Mouse (Mus musculus): ENCODE measurements around the gene Dse. TPM values are rescaled to one million over a fixed set of nuclear protein-coding genes. Genes with fewer than 3 reads are reported as not detected.

The Dse gene
- polyA plus RNA-seq, 1 experiment: 8.7 TPM

GRCm38 (mm10) chr10:34238536-34238935, 31.0 kb upstream of the Dse start:
- Histone ChIP-seq H3K4me3 (ENCODE audit: insufficient read depth, poor library complexity, severe bottlenecking) (no peak overlapping the region), H3K79me3 (ENCODE audit: low read depth) (no peaks in the 10 kb centered on the region), H3K79me2 (ENCODE audit: control insufficient read depth, insufficient read depth) (no peaks in the 10 kb centered on the region), H3ac (ENCODE audit: control insufficient read depth, insufficient read length, low read depth) (no peak overlapping the region), H3K27me3 (ENCODE audit: control insufficient read depth, insufficient read depth, insufficient read length) (peaks cover 3% of the 10 kb centered on the region), H3K36me3 (ENCODE audit: control insufficient read depth, insufficient read depth) (no peaks in the 10 kb centered on the region)
- TF ChIP-seq CEBPB (IDR thresholded peaks at IDR 0.05; ENCODE audit: low read depth) (no peak), CTCF (IDR thresholded peaks at IDR 0.05; ENCODE audit: control insufficient read depth, insufficient read depth, insufficient read length) (no peak), USF1 (IDR thresholded peaks at IDR 0.05; ENCODE audit: low read depth) (no peak), FOSL1 (IDR thresholded peaks at IDR 0.05; ENCODE audit: insufficient read depth, low read length, poor library complexity, severe bottlenecking) (no peak), MAX (IDR thresholded peaks at IDR 0.05) (no peak), MYOD1 (IDR thresholded peaks at IDR 0.05; ENCODE audit: control insufficient read depth, insufficient read length, low read depth) (no peak), MYOG (IDR thresholded peaks at IDR 0.05; ENCODE audit: control insufficient read depth, extremely low read depth, insufficient read length) (no peak)

- H3K36me3 ChIP-seq (ENCODE audit: control insufficient read depth, insufficient read depth): no peaks in the 10 kb centered on the region
- peaks cover 3% of the 10 kb centered on the region for H3K27me3 ChIP-seq (ENCODE audit: control insufficient read depth, insufficient read depth, insufficient read length)
- TF ChIP-seq MAX (IDR thresholded peaks at IDR 0.05) (no peak), CTCF (IDR thresholded peaks at IDR 0.05; ENCODE audit: control insufficient read depth, insufficient read depth, insufficient read length) (no peak), MYOD1 (IDR thresholded peaks at IDR 0.05; ENCODE audit: control insufficient read depth, insufficient read length, low read depth) (no peak), FOSL1 (IDR thresholded peaks at IDR 0.05; ENCODE audit: insufficient read depth, low read length, poor library complexity, severe bottlenecking) (no peak), CEBPB (IDR thresholded peaks at IDR 0.05; ENCODE audit: low read depth) (no peak), MYOG (IDR thresholded peaks at IDR 0.05; ENCODE audit: control insufficient read depth, extremely low read depth, insufficient read length) (no peak), USF1 (IDR thresholded peaks at IDR 0.05; ENCODE audit: low read depth) (no peak)
- no peak overlapping the region for H3K4me3 ChIP-seq (ENCODE audit: insufficient read depth, poor library complexity, severe bottlenecking)
- H3ac ChIP-seq (ENCODE audit: control insufficient read depth, insufficient read length, low read depth): no peak overlapping the region
- H3K79me2 ChIP-seq (ENCODE audit: control insufficient read depth, insufficient read depth): no peaks in the 10 kb centered on the region
- no peaks in the 10 kb centered on the region for H3K79me3 ChIP-seq (ENCODE audit: low read depth)
Observed at GRCm38 (mm10) chr10:34236569-34236968, 29.1 kb upstream of the Dse start.

GRCm38 (mm10) chr10:34235384-34235783, 27.9 kb upstream of the Dse start:
- Histone ChIP-seq H3K27me3 (ENCODE audit: control insufficient read depth, insufficient read depth, insufficient read length) (peaks cover 3% of the 10 kb centered on the region), H3K36me3 (ENCODE audit: control insufficient read depth, insufficient read depth) (no peaks in the 10 kb centered on the region), H3ac (ENCODE audit: control insufficient read depth, insufficient read length, low read depth) (no peak overlapping the region), H3K79me2 (ENCODE audit: control insufficient read depth, insufficient read depth) (no peaks in the 10 kb centered on the region), H3K4me3 (ENCODE audit: insufficient read depth, poor library complexity, severe bottlenecking) (no peak overlapping the region), H3K79me3 (ENCODE audit: low read depth) (no peaks in the 10 kb centered on the region)
- TF ChIP-seq USF1 (IDR thresholded peaks at IDR 0.05; ENCODE audit: low read depth) (no peak), FOSL1 (IDR thresholded peaks at IDR 0.05; ENCODE audit: insufficient read depth, low read length, poor library complexity, severe bottlenecking) (no peak), CEBPB (IDR thresholded peaks at IDR 0.05; ENCODE audit: low read depth) (no peak), MYOG (IDR thresholded peaks at IDR 0.05; ENCODE audit: control insufficient read depth, extremely low read depth, insufficient read length) (no peak), MYOD1 (IDR thresholded peaks at IDR 0.05; ENCODE audit: control insufficient read depth, insufficient read length, low read depth) (no peak)

- H3K79me3 ChIP-seq (ENCODE audit: low read depth): no peaks in the 10 kb centered on the region
- H3K27me3 ChIP-seq (ENCODE audit: control insufficient read depth, insufficient read depth, insufficient read length): peaks cover 3% of the 10 kb centered on the region
- TF ChIP-seq MYOD1 (IDR thresholded peaks at IDR 0.05; ENCODE audit: control insufficient read depth, insufficient read length, low read depth): no peak
- TF ChIP-seq USF1 (IDR thresholded peaks at IDR 0.05; ENCODE audit: low read depth): no peak
- TF ChIP-seq MYOG (IDR thresholded peaks at IDR 0.05; ENCODE audit: control insufficient read depth, extremely low read depth, insufficient read length): no peak
- no peak for TF ChIP-seq CEBPB (IDR thresholded peaks at IDR 0.05; ENCODE audit: low read depth)
- TF ChIP-seq FOSL1 (IDR thresholded peaks at IDR 0.05; ENCODE audit: insufficient read depth, low read length, poor library complexity, severe bottlenecking): no peak
- TF ChIP-seq CTCF (IDR thresholded peaks at IDR 0.05; ENCODE audit: control insufficient read depth, insufficient read depth, insufficient read length): no peak
- H3K36me3 ChIP-seq (ENCODE audit: control insufficient read depth, insufficient read depth): no peaks in the 10 kb centered on the region
- no peaks in the 10 kb centered on the region for H3K79me2 ChIP-seq (ENCODE audit: control insufficient read depth, insufficient read depth)
- H3ac ChIP-seq (ENCODE audit: control insufficient read depth, insufficient read length, low read depth): no peak overlapping the region
- H3K4me3 ChIP-seq (ENCODE audit: insufficient read depth, poor library complexity, severe bottlenecking): no peak overlapping the region
Observed at GRCm38 (mm10) chr10:34233931-34234745, 26.6 kb upstream of the Dse start.

GRCm38 (mm10) chr10:34233418-34233817, 25.9 kb upstream of the Dse start:
- TF ChIP-seq MYOD1 (IDR thresholded peaks at IDR 0.05; ENCODE audit: control insufficient read depth, insufficient read length, low read depth): no peak
- TF ChIP-seq MAX (IDR thresholded peaks at IDR 0.05): no peak
- no peak for TF ChIP-seq MYOG (IDR thresholded peaks at IDR 0.05; ENCODE audit: control insufficient read depth, extremely low read depth, insufficient read length)
- no peak for TF ChIP-seq FOSL1 (IDR thresholded peaks at IDR 0.05; ENCODE audit: insufficient read depth, low read length, poor library complexity, severe bottlenecking)
- TF ChIP-seq USF1 (IDR thresholded peaks at IDR 0.05; ENCODE audit: low read depth): no peak
- TF ChIP-seq CTCF (IDR thresholded peaks at IDR 0.05; ENCODE audit: control insufficient read depth, insufficient read depth, insufficient read length): no peak
- no peak for TF ChIP-seq CEBPB (IDR thresholded peaks at IDR 0.05; ENCODE audit: low read depth)
- H3K27me3 ChIP-seq (ENCODE audit: control insufficient read depth, insufficient read depth, insufficient read length): peaks cover 3% of the 10 kb centered on the region

More at GRCm38 (mm10) chr10:34233418-34233817, 25.9 kb upstream of the Dse start:
- no peaks in the 10 kb centered on the region for H3K79me2 ChIP-seq (ENCODE audit: control insufficient read depth, insufficient read depth)
- H3K4me3 ChIP-seq (ENCODE audit: insufficient read depth, poor library complexity, severe bottlenecking): no peak overlapping the region
- no peaks in the 10 kb centered on the region for H3K79me3 ChIP-seq (ENCODE audit: low read depth)
- no peaks in the 10 kb centered on the region for H3K36me3 ChIP-seq (ENCODE audit: control insufficient read depth, insufficient read depth)
- no peak overlapping the region for H3ac ChIP-seq (ENCODE audit: control insufficient read depth, insufficient read length, low read depth)

Measured in C2C12 (cell line).